Mouse (Mus musculus): ENCODE measurements at regions not wholly inside any gene's neighbourhood (a gene's known extent, or its start where the extent isn't known, plus 50 kb on each side); places are given as distances from the start of the nearest gene placed in this dataset.
A peak's percentile ranks its signal among the peaks of the same experiment; 100 is the strongest.

DNA sequence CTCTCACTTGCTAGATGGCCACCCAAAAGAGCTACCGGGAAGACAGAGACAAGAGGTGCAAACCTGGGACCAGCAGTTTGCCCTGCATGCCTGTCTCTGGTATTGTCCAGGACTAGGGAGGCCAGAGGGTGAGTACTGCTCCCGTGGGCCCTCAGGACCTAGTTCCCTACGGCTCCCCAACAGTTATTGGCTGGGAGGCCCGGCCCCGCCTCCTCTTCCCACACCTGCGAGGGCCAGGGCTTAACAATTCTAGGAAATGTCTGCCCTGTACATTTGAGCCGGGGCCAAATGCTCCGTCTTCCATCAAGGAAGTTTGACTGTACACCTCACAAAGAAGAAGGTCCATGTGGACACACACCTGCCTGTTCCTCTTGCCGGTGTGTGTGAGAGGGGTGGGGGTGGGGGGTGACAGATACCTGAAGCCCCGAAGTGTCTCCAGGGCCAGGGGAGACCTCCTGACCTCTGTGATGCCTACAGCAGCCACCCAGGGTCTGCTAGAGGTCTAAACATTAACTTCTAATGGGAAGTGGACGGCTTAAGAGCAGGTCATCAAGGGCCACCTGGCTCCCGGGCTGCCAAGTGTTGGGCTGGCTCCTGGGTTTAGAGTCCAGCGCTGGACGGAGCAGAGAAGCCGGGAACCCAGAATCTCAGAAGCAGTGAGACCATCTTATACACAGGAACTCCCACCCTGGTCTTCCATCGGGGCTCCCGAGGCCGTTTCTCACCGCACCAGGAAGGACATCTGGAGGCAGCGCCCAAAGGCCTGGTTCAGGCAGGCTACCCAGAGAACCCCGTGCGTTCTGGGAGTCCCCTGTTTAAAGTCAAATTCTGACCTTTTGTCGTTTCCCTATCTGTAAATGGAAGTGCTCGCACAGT, 146.5 kb downstream of the Vegfa start:
- Histone ChIP-seq H3K4me3 (ENCODE audit: insufficient read depth, low read depth, low read length) (peak overlapping the region; percentile 57), H3K27ac (replicated peaks; ENCODE audit: insufficient read depth, low read depth, low read length) (peak overlapping the region; percentile 97)
- TF ChIP-seq CTCF (IDR thresholded peaks at IDR 0.05; ENCODE audit: low read depth, low read length) (no peak), POLR2A (IDR thresholded peaks at IDR 0.05; ENCODE audit: extremely low read depth, insufficient read depth, low read length) (peak; percentile 82; the same call in 1 of the 2 replicates)

DNA sequence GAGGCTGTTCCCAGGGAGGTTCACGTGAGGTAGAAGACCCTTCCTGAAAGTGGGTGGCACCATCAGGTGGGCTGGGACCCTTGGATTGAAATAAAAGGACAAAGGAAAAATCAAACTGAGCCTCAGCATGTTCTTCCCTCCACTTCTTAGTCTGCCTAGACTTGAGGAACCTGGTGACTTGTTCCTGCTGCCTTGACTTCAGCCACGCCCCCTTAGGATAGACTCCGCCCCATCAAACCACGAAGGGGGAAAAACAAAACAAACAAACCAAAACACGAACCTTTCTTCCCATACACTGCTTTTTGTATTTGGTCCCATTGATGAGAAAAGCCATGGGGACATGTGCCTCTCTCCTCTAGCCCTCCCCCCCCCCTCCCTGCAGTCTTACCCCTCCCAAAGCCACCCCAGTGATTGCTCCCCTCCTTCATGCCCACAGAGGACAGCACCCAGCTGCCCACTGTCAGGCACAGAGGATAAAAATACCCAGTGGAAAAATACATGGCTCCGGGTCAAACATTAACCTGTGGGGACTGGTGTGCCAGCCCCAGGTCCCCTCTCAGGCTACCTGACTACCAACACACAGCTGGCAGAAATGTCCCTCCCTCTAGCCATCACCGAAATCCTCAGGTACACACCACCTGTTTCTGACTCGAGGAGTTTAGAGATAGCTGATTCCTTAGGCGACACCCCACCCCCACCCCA, 148.0 kb downstream of the Vegfa start:
- Histone ChIP-seq H3K27me3 (ENCODE audit: control insufficient read depth, insufficient read depth, low read length) (no peaks in the 10 kb centered on the region), H3K9ac (ENCODE audit: low read depth, low read length) (peak overlapping the region; percentile 40), H3K27ac (replicated peaks; ENCODE audit: insufficient read depth, low read depth, low read length) (peak overlapping the region; percentile 90), H3K36me3 (ENCODE audit: control insufficient read depth, insufficient read depth, low read length) (no peaks in the 10 kb centered on the region), H3K79me2 (ENCODE audit: control insufficient read depth, insufficient read depth, low read length) (no peaks in the 10 kb centered on the region), H3K4me1 (ENCODE audit: control insufficient read depth, insufficient read depth, low read length) (peaks cover 16% of the 10 kb centered on the region), H3K4me3 (ENCODE audit: insufficient read depth, low read depth, low read length) (peak overlapping the region; percentile 25; the same call in 1 of the 2 replicates)
- TF ChIP-seq CTCF (IDR thresholded peaks at IDR 0.05; ENCODE audit: low read depth, low read length): no peak
- TF ChIP-seq POLR2A (IDR thresholded peaks at IDR 0.05; ENCODE audit: extremely low read depth, insufficient read depth, low read length): no peak
- WGBS: 22% methylated on average over 9 of the region's 9 CpGs
- DNase-seq (ENCODE audit: extremely low read depth, low read depth, low spot score): peak; percentile 82

More for the DNA sequence above, 146.5 kb downstream of the Vegfa start:
- 14% methylated on average over 24 of the region's 24 CpGs for WGBS
- no peaks in the 10 kb centered on the region for H3K27me3 ChIP-seq (ENCODE audit: control insufficient read depth, insufficient read depth, low read length)
- peaks cover 12% of the 10 kb centered on the region for H3K4me1 ChIP-seq (ENCODE audit: control insufficient read depth, insufficient read depth, low read length)
- DNase-seq (ENCODE audit: extremely low read depth, low read depth, low spot score): peak; percentile 94
- H3K9ac ChIP-seq (ENCODE audit: low read depth, low read length): peak overlapping the region; percentile 75
- H3K79me2 ChIP-seq (ENCODE audit: control insufficient read depth, insufficient read depth, low read length): no peaks in the 10 kb centered on the region
- H3K36me3 ChIP-seq (ENCODE audit: control insufficient read depth, insufficient read depth, low read length): no peaks in the 10 kb centered on the region

DNA sequence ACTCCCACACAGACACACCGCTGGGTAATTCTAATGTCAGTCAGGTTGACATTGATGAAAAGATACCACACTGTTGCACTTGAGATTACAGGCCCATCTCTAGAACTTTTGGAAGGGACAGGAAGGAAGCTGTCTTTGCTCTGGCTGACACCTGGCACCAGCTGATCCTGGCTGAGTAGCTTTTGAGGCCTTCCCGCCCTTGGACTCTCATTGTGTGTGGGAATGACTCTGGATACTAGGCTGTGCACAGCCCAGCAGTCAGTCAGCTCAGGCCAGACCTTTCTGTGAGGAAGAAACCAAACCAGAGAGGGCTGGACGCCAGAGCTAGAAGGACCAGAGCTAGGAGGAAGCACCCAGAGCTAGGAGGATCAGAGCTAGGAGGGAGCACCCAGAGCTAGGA, 149.0 kb upstream of the 1600014C23Rik start:
- TF ChIP-seq CTCF (IDR thresholded peaks at IDR 0.05; ENCODE audit: low read depth, low read length): no peak
- H3K27ac ChIP-seq (replicated peaks; ENCODE audit: insufficient read depth, low read depth, low read length): no peak overlapping the region
- H3K9ac ChIP-seq (ENCODE audit: low read depth, low read length): no peak overlapping the region
- DNase-seq (ENCODE audit: extremely low read depth, low read depth, low spot score): no peak
- no peaks in the 10 kb centered on the region for H3K27me3 ChIP-seq (ENCODE audit: control insufficient read depth, insufficient read depth, low read length)
- peaks cover 16% of the 10 kb centered on the region for H3K4me1 ChIP-seq (ENCODE audit: control insufficient read depth, insufficient read depth, low read length)
- WGBS: 79% methylated on average over 3 of the region's 3 CpGs
- H3K4me3 ChIP-seq (ENCODE audit: insufficient read depth, low read depth, low read length): no peak overlapping the region
- no peaks in the 10 kb centered on the region for H3K36me3 ChIP-seq (ENCODE audit: control insufficient read depth, insufficient read depth, low read length)
- H3K79me2 ChIP-seq (ENCODE audit: control insufficient read depth, insufficient read depth, low read length): no peaks in the 10 kb centered on the region

DNA sequence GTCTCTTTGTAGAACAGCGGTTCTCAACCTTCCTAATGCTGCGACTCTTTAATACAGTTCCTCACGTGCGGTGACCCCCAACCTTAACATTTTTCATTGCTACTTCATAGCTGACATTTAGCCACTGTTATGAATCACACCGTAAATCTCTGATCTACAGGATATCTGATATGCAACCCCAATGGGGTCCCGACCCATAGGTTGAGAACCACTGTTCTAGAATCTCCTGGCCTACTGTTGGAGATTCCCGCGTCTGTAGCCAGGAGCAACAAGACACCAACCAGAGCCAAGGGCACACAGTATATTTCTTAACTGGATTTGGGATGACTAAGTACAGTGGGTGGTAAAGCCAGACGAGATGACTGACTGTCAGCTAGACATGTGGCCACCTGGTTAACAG, 147.6 kb upstream of the 1600014C23Rik start:
- no peak overlapping the region for H3K27ac ChIP-seq (replicated peaks; ENCODE audit: insufficient read depth, low read depth, low read length)
- TF ChIP-seq CTCF (IDR thresholded peaks at IDR 0.05; ENCODE audit: low read depth, low read length) (no peak), POLR2A (IDR thresholded peaks at IDR 0.05; ENCODE audit: extremely low read depth, insufficient read depth, low read length) (no peak)
- H3K27me3 ChIP-seq (ENCODE audit: control insufficient read depth, insufficient read depth, low read length): no peaks in the 10 kb centered on the region
- WGBS: 98% methylated on average over 9 of the region's 9 CpGs
- H3K36me3 ChIP-seq (ENCODE audit: control insufficient read depth, insufficient read depth, low read length): no peaks in the 10 kb centered on the region
- DNase-seq (ENCODE audit: extremely low read depth, low read depth, low spot score): no peak
- no peak overlapping the region for H3K9ac ChIP-seq (ENCODE audit: low read depth, low read length)
- peaks cover 16% of the 10 kb centered on the region for H3K4me1 ChIP-seq (ENCODE audit: control insufficient read depth, insufficient read depth, low read length)
- H3K4me3 ChIP-seq (ENCODE audit: insufficient read depth, low read depth, low read length): no peak overlapping the region
- no peaks in the 10 kb centered on the region for H3K79me2 ChIP-seq (ENCODE audit: control insufficient read depth, insufficient read depth, low read length)

DNA sequence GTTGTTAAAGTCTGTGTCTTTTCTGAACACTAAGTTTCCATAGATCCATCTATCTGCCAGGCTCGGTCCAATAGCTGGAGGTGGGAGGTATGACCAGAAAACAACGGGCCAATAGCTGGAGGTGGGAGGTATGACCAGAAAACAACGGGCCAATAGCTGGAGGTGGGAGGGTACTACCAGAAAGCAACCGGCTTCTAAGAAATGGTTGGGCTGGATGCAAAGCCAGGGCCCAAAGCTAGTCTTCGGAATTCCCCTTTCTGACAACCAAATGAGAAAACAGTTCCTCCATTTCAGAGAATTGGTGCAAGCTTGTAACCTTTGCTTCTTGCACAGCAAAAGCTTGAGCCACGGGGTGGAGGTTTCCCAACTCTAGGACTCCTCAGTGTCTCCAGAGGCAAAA, 147.1 kb upstream of the 1600014C23Rik start:
- no peak overlapping the region for H3K27ac ChIP-seq (replicated peaks; ENCODE audit: insufficient read depth, low read depth, low read length)
- peaks cover 16% of the 10 kb centered on the region for H3K4me1 ChIP-seq (ENCODE audit: control insufficient read depth, insufficient read depth, low read length)
- no peaks in the 10 kb centered on the region for H3K36me3 ChIP-seq (ENCODE audit: control insufficient read depth, insufficient read depth, low read length)
- 58% methylated on average over 6 of the region's 6 CpGs for WGBS
- no peaks in the 10 kb centered on the region for H3K27me3 ChIP-seq (ENCODE audit: control insufficient read depth, insufficient read depth, low read length)
- DNase-seq (ENCODE audit: extremely low read depth, low read depth, low spot score): no peak
- no peaks in the 10 kb centered on the region for H3K79me2 ChIP-seq (ENCODE audit: control insufficient read depth, insufficient read depth, low read length)
- no peak overlapping the region for H3K4me3 ChIP-seq (ENCODE audit: insufficient read depth, low read depth, low read length)
- no peak overlapping the region for H3K9ac ChIP-seq (ENCODE audit: low read depth, low read length)
- TF ChIP-seq POLR2A (IDR thresholded peaks at IDR 0.05; ENCODE audit: extremely low read depth, insufficient read depth, low read length) (no peak), CTCF (IDR thresholded peaks at IDR 0.05; ENCODE audit: low read depth, low read length) (no peak)

Measured in liver, adult 2 months (tissue).